Mouse (Mus musculus) kidney, postnatal 14 days (tissue): ENCODE data around the gene Cdc42bpa.

Source experiments
- DNase-seq: peaks from one replicate; pipeline ENCODE4 v3.0.0; 2022; ENCODE audit warnings: mixed read lengths

Gene Cdc42bpa

GRCm38 (mm10) chr1:180170071-180170470 is 209.8 kb downstream of the Cdc42bpa start:
- no peak for DNase-seq

DNA sequence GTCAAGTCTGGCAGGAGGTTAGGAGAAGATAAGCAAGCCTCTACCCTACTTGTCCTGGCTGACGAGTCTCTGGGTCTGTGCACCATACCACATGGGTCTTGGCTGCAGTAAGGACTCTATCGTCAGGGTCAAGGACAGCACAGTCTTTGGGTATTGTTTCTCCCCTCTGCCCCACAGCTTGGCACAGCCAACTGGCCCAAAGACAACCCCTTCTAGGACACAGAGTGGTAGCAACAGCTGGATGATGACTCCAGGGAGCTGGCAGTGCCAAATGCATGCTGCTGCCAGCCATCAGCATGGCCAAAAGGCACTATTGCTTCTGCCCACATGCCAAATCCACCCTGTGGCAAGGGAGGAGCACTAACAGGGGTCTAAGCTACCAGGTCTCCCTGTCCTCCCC is 211.6 kb downstream of the Cdc42bpa start:
- no peak for DNase-seq

GRCm38 (mm10) chr1:180172600-180172999 is 212.3 kb downstream of the Cdc42bpa start:
- DNase-seq = no peak

GRCm38 (mm10) chr1:180173017-180173416 is 212.7 kb downstream of the Cdc42bpa start:
- DNase-seq = no peak

DNA sequence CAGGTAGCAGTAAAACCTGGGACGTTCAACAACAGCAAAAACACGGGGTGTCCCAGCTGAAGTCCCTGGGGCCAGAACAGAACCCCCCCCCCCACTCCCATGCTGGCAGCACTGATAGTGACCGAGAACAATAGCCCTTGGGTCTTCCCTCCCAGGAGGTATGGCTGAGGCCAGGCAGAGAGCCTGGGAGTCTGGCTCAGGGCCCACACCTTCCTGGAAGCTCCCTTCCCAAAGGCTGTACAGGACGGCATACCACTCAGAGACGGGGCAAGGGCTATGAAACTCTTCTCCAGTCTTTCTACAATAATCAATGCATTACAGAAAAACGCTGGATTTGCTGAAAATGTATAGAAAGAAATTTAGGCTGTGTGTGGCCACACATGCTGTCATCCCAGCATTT is 214.4 kb downstream of the Cdc42bpa start:
- no peak for DNase-seq

GRCm38 (mm10) chr1:180175167-180175566 is 214.9 kb downstream of the Cdc42bpa start:
- DNase-seq = no peak

GRCm38 (mm10) chr1:180175635-180176034 is 215.4 kb downstream of the Cdc42bpa start:
- peak; percentile 84 for DNase-seq

DNA sequence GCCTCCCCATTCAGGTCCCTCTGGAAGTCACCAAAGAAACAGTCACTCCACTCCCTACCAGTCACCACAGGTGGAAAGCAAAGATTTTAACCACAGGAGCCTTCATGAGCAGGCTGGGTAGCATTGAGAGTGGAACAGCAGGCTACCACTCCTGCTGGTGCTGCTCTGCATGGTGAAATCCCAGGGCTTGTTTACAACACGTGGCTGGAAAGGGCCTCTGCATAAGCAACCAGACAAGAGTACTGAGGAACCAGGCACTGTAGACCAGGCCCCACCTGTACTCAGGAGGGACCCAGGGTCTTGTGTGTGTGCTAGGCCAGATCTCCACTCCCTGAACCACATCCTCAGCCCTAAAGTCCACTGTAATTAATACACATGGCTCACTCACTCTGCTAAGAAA is 216.5 kb downstream of the Cdc42bpa start:
- no peak for DNase-seq

DNA sequence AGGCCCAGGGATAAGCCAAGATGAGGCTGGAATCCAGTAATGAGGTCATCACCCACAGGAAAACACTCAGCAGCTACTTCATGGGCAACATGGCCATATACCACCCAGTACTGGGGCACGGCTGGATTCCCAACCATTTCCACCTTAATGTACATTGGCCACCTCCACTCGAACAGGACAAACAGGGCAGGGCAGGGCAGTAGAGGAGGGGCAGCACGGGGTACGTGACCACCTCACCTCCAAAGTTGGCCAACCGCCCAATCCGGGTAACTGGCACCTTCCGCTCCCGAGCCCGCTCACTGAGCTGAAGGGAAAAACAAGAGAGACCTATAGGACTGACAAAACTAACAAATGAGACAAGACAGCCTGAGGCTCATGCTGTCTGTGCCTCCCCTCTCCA is 218.1 kb downstream of the Cdc42bpa start:
- DNase-seq = peak; percentile 50

DNA sequence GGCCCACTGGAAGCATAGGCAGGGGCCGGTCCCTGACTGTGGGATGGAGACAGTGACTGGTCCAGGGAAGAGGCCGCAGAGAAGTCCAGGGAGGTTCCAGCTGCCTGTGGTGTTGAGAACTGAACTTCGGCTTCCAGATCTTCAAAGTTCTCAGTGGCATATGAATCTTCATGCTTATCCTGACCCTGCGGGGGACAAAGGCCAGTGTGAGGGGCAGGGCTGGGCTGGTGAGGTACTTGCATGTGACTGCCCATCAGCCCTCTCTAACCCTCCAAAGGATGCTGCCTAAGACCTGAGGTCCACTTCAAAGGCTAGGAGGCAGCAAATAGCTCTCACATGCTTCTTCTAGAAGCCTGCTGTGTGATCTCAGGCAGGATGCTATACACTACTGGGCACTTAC is 218.8 kb downstream of the Cdc42bpa start:
- DNase-seq = no peak

GRCm38 (mm10) chr1:180179840-180180239 is 219.6 kb downstream of the Cdc42bpa start:
- DNase-seq = no peak

- DNase-seq = peak; percentile 74
Observed at GRCm38 (mm10) chr1:180181304-180181965, 221.2 kb downstream of the Cdc42bpa start.

DNA sequence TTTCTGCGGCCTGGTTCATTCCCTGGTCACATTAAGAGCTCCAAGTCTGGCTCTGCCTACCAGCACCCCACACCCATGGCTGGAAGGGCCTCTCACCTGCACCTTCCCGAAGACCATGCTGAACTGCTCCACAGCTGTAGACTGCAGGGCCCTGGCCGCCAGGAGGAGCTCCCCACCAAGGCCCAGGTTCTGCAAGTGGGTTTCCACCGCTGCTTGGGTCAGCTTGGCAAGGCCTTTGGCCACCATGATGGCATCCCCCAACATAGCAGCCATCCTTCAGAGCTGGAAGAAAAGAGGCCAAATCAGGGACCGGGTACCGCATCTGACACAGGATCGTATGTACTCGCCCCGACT is 221.7 kb downstream of the Cdc42bpa start:
- DNase-seq = no peak

DNA sequence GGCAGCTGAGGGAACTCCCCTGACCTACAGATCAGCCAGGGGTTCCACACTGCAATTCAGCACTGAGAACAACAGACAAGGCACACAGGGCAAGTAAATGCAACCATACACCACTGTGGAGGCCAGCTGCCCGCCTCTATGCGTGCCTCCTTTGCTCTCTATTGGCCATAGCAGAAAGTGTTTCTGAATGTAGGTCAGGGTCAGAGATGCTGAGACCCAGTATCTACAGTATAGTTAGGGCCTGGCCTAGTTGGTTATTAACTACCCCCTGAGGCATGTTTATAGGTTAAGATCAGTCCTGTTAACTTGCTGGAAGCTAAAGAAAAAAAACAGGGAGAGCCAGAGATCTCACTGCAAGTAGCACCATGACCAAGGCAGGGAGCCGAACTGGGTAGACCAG is 222.5 kb downstream of the Cdc42bpa start:
- peak; percentile 64 for DNase-seq

- no peak for DNase-seq
Observed at GRCm38 (mm10) chr1:180183525-180184159, 223.4 kb downstream of the Cdc42bpa start.

GRCm38 (mm10) chr1:180184768-180185167 is 224.5 kb downstream of the Cdc42bpa start:
- DNase-seq = no peak

- DNase-seq = no peak
Observed at GRCm38 (mm10) chr1:180185877-180186276, 225.6 kb downstream of the Cdc42bpa start.

DNA sequence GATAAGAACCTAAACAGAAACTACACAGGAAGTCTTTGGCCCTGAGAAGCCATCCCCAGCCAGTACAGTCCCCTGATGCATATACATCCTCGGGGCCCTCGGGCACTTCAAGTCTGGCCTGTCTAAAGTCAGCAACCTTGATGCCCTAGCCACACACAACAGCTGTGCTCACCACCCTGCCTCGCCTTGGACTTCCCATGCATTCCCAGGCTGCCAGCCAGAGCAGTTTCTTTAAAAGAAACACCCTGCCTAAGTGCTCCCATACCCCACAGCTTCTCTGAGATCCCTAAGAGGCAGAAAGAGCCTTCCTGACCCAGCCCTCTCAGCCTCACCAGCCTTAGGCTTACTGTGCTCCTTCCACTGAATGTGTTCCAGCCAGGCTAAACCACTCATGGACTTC is 226.1 kb downstream of the Cdc42bpa start:
- no peak for DNase-seq

DNA sequence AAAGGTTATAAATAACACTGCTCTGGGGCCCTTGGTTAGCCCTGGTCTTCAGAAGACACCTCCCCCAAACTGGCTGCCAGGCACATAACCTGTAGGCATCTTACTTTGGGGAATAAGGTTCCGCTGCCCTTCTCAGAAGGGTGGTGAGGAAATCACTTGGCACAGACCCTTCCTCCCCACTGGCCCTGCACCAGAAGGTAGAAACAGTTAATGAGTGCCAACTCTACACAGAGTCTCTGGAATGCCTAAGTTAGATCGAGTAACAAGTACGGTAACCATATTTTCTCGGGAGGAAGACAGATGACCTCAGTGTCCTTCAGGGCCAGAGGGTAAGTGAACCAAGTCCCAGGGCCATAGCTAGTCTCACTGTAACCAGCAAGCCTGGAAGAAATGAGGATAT is 228.7 kb downstream of the Cdc42bpa start:
- peak; percentile 56 for DNase-seq

- no peak for DNase-seq
Observed at GRCm38 (mm10) chr1:180191112-180191511, 230.8 kb downstream of the Cdc42bpa start.

- DNase-seq = no peak
Observed at GRCm38 (mm10) chr1:180191651-180192220, 231.5 kb downstream of the Cdc42bpa start.

DNA sequence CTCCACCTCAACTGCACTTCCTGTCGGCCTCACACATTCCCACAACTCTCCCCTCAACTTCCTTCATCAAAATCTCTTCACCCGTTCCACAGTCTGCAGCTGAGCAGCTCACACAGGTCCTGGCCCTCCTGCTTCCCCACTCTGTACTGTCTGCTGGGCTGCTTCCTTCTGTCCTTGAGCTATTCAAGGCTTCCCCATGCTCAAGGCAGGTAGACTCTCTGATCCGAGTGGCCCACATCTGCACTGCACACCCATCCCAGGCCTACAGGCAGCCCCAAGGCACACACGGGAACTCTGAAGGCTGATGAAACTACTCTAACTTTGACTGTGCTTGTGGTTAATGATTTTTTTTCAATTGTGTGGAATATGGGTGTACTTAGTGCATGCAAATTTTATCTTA is 232.6 kb downstream of the Cdc42bpa start:
- DNase-seq = no peak

DNA sequence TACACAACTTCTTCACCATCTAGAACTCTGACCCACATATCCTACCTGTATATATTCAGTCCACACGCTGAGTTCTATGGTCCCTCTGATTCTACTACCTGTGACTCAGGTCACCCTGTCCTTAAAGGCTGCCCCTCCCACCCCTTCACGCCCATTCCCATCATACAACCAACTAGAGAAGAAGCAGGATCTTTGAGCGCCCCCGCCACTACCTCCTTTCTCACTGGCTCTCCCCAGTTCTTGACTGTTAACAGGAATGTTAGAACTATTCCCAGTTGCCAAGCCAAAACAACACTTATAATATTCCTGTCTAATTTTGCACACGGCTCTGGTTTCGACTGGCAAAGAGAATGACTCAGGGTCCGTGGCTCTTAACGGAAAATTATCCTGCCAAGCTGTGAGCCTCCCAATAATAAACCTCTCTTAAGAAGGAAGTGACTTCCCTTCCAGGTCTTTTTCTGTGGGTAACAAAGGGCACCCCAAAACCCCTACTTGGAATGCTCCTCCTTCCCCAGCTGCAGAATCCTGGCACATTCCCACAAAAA is 233.2 kb downstream of the Cdc42bpa start:
- DNase-seq = no peak

- DNase-seq = no peak
Observed at GRCm38 (mm10) chr1:180194048-180194447, 233.8 kb downstream of the Cdc42bpa start.
